Mouse (Mus musculus) intestine, postnatal 0 days (tissue): ENCODE measurements around the gene Sec63. TPM values are rescaled to one million over a fixed set of nuclear protein-coding genes. Genes with fewer than 3 reads are reported as not detected.

Source experiments
- ATAC-seq: fragments of 200-750 bp; cut with Nextera tagmentation; 2 replicates; pipeline ENCODE4 v1.8.0; 2017; ENCODE audit warnings: mild to moderate bottlenecking, moderate TSS enrichment, moderate library complexity
- H3K27ac ChIP-seq: fragments of 300-500 bp; sonication (generic); 2 replicates; pipeline ENCODE4 v1.5.1; 2014; ENCODE audit warnings: mild to moderate bottlenecking, low read depth, low read length, moderate library complexity
- H3K27me3 ChIP-seq: fragments of 300-500 bp; sonication (generic); replicated peaks from 2 replicates; pipeline ENCODE4 v1.6.1; 2014; ENCODE audit warnings: low read length, mixed read lengths; ENCODE audit not compliant: control insufficient read depth, insufficient read depth
- H3K36me3 ChIP-seq: fragments of 300-500 bp; sonication (generic); 2 replicates; pipeline ENCODE4 v1.6.1; 2014; ENCODE audit warnings: mild to moderate bottlenecking, moderate library complexity; ENCODE audit not compliant: control insufficient read depth, insufficient read depth
- H3K4me1 ChIP-seq: fragments of 300-500 bp; sonication (generic); replicated peaks from 2 replicates; pipeline ENCODE4 v1.6.1; 2014; ENCODE audit warnings: antibody characterized with exemption, low read length, mixed read lengths; ENCODE audit not compliant: control insufficient read depth, insufficient read depth
- H3K4me2 ChIP-seq: fragments of 300-500 bp; sonication (generic); replicated peaks from 2 replicates; pipeline ENCODE4 v1.6.1; 2014; ENCODE audit warnings: low read depth, mild to moderate bottlenecking, moderate library complexity
- H3K4me3 ChIP-seq: fragments of 300-500 bp; sonication (generic); 2 replicates; pipeline ENCODE4 v1.5.1; 2014; ENCODE audit warnings: low read depth, low read length
- H3K9ac ChIP-seq: fragments of 300-500 bp; sonication (generic); 2 replicates; pipeline ENCODE4 v1.6.1; 2014; ENCODE audit warnings: mild to moderate bottlenecking, low read depth, low read length
- H3K9me3 ChIP-seq: fragments of 300-500 bp; sonication (generic); 2 replicates; pipeline ENCODE4 v1.6.1; 2016; ENCODE audit warnings: mixed run types; ENCODE audit not compliant: control insufficient read depth
- CTCF ChIP-seq: sonication (generic); IDR thresholded peaks from 2 replicates; pipeline ENCODE4 v1.5.1; 2016; ENCODE audit warnings: low read depth, mild to moderate bottlenecking, control low read depth, antibody characterized with exemption, moderate library complexity
- WGBS: fragments of 180-500 bp; shearing (Covaris S2); extraction: QIAGEN DNeasy Blood & Tissue Kit; methylation state at CpG from one replicate; pipeline ENCODE4 v1.1.7; 2014; 5-methylcytosine and 5-hydroxymethylcytosine counted together
- polyA plus RNA-seq: library from polyadenylated mRNA; unstranded; fragments of >200 nt; fragmentation: Nextera tagmentation; extraction: Ambion mirVana; gene quantifications from 2 replicates; pipeline ENCODE4 v1.2.1, GENCODE M21; 2015

Gene Sec63
- polyA plus RNA-seq, 1 experiment from 2014 or later: 17.2 TPM

- no peaks in the 10 kb centered on the region for H3K9me3 ChIP-seq
- WGBS: 89% methylated on average over 7 of the region's 7 CpGs
- H3K4me3 ChIP-seq: no peak overlapping the region
- ATAC-seq: no peak
- H3K4me2 ChIP-seq: no peak overlapping the region
- H3K27me3 ChIP-seq: no peaks in the 10 kb centered on the region
- no peaks in the 10 kb centered on the region for H3K4me1 ChIP-seq
- H3K9ac ChIP-seq: no peak overlapping the region
- no peak for TF ChIP-seq CTCF
- no peaks in the 10 kb centered on the region for H3K36me3 ChIP-seq
- H3K27ac ChIP-seq: no peak overlapping the region
Observed at GRCm38 (mm10) chr10:42873077-42873595, 111.8 kb downstream of the Sec63 start.

GRCm38 (mm10) chr10:42876172-42876571 is 114.9 kb downstream of the Sec63 start:
- ATAC-seq: no peak
- no peak for TF ChIP-seq CTCF
- WGBS: 76% methylated on average over 5 of the region's 5 CpGs
- H3K4me1 ChIP-seq: no peaks in the 10 kb centered on the region
- H3K9ac ChIP-seq: no peak overlapping the region
- H3K27me3 ChIP-seq: no peaks in the 10 kb centered on the region
- H3K9me3 ChIP-seq: no peaks in the 10 kb centered on the region
- H3K36me3 ChIP-seq: no peaks in the 10 kb centered on the region
- no peak overlapping the region for H3K4me3 ChIP-seq
- H3K27ac ChIP-seq: no peak overlapping the region
- H3K4me2 ChIP-seq: no peak overlapping the region

- Histone ChIP-seq H3K36me3 (no peaks in the 10 kb centered on the region), H3K4me2 (no peak overlapping the region), H3K27ac (no peak overlapping the region), H3K4me3 (no peak overlapping the region), H3K27me3 (no peaks in the 10 kb centered on the region), H3K4me1 (no peaks in the 10 kb centered on the region), H3K9me3 (no peaks in the 10 kb centered on the region), H3K9ac (no peak overlapping the region)
- no peak for TF ChIP-seq CTCF
- 0 out of 2 replicates have a peak, but pooled peaks have one; percentile 22 for ATAC-seq
- WGBS: 55% methylated on average over 5 of the region's 5 CpGs
Observed at GRCm38 (mm10) chr10:42879269-42879681, 118.0 kb downstream of the Sec63 start.

GRCm38 (mm10) chr10:42879682-42880081 is 118.4 kb downstream of the Sec63 start:
- WGBS: 61% methylated on average over 5 of the region's 5 CpGs
- Histone ChIP-seq H3K9ac (no peak overlapping the region), H3K27me3 (no peaks in the 10 kb centered on the region), H3K4me1 (no peaks in the 10 kb centered on the region), H3K4me2 (no peak overlapping the region), H3K27ac (no peak overlapping the region), H3K9me3 (no peaks in the 10 kb centered on the region), H3K36me3 (no peaks in the 10 kb centered on the region), H3K4me3 (no peak overlapping the region)
- TF ChIP-seq CTCF: no peak
- no peak for ATAC-seq

Other genes with a start within 250 kb of the Sec63 start
- gene Nr2e1, start 177.9 kb upstream of the Sec63 start, polyA plus RNA-seq: not detected in 2 replicates
- 25.4 and 29.1 TPM in 2 replicates for gene Ostm1, start 177.7 kb upstream of the Sec63 start, polyA plus RNA-seq
- 13.0 and 13.7 TPM in 2 replicates for gene Scml4, start 98.9 kb downstream of the Sec63 start, polyA plus RNA-seq